Mouse (Mus musculus): ENCODE data around the gene Ube2e2.

DNA sequence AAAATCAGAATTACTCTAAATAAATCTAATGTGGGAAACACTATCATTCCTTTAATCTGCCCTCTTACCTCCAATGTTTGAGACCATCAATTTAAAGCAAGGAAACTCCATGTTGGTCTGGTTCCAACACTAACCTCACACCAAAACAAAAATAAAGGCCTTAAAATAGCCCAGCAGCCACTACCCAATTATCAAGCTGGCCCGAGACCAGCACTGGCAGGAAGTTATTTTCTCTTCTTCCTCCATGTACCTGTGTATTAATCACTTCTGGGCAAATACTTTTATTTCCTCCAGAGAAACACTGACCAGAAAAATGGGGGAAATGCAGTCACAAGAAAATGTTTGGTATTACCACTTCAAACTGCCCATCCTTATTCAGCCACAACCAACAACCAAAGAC lies 23.4 kb downstream of the Ube2e2 start:
- TF ChIP-seq POLR2A (IDR thresholded peaks at IDR 0.05; ENCODE audit: insufficient read length, low read depth) (no peak), TCF12 (IDR thresholded peaks at IDR 0.05; ENCODE audit: insufficient read depth, poor library complexity, severe bottlenecking) (no peak), POLR2AphosphoS2 (IDR thresholded peaks at IDR 0.05; ENCODE audit: insufficient read length, low read depth) (no peak), E2F4 (IDR thresholded peaks at IDR 0.05; ENCODE audit: insufficient read depth) (no peak), SRF (IDR thresholded peaks at IDR 0.05; ENCODE audit: control insufficient read depth, insufficient read length, low read depth) (no peak), MAX (IDR thresholded peaks at IDR 0.05; ENCODE audit: low read depth) (no peak), REST (IDR thresholded peaks at IDR 0.05; ENCODE audit: insufficient read depth, insufficient read length) (no peak), CEBPB (IDR thresholded peaks at IDR 0.05; ENCODE audit: insufficient read depth, poor library complexity, severe bottlenecking) (no peak), USF1 (IDR thresholded peaks at IDR 0.05; ENCODE audit: low read depth) (no peak)
